Mouse (Mus musculus) mesoderm, embryonic 11.5 days (tissue): ENCODE measurements around the gene Nop53.
A peak's percentile ranks its signal among the peaks of the same experiment; 100 is the strongest.

Experiments
- DNase-seq: peaks from one replicate; pipeline ENCODE4 v3.0.0-alpha.2; 2012; ENCODE audit warnings: low read depth, low spot score

Gene Nop53

DNA sequence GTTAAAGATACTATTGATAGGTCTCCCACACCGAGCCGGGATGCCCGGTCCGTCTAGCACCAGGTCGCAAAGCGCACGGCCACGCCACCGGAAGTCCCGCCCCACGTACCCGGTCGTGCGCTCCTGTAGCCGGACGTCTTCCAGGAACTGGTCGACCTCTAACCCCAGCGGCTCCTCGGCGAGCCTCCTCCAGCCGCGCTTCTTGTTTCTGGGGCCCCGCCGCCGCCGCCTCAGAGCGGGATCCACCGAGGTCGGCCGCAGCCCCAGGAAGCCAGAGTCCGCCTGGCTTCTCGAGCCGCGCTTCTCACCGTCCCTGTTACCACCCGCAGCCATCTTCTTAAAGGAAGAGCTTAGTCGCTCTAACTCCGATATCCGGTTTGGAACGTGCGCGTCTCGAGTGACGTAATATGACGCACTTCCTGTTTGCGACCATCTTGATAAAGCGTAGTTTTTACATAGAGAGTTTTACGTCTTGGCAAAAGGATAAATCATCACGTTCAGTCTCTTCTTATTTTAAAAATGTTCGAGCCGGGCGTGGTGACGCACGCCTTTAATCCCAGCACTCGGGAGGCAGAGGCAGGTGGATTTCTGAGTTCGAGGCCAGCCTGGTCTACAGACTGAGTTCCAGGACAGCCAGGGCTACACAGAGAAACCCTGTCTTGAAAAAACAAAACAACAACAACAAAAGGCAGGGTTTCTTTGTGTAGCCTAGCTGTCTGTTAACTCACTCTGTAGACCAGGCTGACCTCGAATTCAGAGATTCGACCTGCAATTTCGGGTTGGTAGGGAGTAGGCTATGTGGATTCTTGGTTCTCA lies at the start of gene Nop53:
Gene Nop53 (minus strand): TSS at position 354 of the 816 bp plus-strand sequence.
- DNase-seq: peak; percentile 98

DNA sequence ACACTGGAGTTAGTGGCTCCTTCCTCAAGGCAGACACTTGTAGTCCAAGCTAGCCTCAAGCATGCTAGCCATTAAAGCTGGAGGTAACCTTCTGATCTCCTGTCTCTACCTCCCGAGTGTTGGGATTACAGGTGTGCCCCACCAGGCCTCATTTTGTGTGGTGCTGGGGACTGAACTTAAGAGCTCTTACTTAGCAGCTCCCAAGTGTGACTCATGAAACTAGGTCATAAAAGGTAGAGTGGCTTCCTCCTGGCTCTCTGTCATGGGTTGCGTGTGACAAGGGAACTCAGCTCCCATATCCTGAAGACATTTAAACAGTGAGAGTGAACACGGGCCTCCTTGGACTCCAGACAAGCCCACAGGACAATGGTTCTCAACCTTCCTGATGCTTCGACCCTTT lies 47.9 kb upstream of the Nop53 start:
- DNase-seq: no peak

DNA sequence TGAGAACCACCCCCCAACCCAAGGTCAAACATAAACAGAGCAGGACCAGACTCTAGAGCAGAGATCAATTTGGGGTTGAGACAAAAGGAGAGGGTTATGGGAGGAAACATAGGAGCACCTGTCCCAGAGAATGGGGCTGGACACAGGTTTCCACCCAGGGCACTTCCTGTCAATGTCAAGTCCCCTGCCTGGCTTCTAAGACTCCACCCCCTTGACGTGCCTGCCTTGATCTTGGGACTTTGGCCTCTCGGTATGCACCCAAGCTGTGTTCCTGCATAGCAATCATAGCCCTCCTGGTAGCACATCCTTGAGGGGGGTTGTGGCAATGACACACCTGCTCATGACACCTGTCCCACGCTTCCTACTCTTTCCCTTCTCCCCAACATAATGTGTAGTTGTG lies 47.3 kb upstream of the Nop53 start:
- DNase-seq: no peak

DNA sequence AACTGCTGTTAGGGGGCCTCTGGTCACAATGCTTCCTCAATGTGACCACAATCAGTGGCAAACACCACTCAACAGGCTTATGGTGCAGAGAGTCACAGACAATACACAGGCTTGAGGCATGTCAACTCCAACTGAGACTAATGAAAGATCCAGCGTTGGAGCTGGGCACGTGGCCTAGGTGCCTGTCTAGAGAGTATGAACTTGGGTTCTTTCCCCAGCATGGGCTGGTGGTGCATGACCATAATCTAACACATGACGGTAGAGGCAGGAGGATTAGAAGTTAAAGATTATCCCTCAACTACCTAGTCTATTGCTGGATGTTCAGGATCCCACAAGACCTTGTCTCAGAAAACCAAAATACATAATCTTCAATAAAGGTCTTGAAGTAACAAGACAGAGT lies 45.9 kb upstream of the Nop53 start:
- DNase-seq: no peak

DNA sequence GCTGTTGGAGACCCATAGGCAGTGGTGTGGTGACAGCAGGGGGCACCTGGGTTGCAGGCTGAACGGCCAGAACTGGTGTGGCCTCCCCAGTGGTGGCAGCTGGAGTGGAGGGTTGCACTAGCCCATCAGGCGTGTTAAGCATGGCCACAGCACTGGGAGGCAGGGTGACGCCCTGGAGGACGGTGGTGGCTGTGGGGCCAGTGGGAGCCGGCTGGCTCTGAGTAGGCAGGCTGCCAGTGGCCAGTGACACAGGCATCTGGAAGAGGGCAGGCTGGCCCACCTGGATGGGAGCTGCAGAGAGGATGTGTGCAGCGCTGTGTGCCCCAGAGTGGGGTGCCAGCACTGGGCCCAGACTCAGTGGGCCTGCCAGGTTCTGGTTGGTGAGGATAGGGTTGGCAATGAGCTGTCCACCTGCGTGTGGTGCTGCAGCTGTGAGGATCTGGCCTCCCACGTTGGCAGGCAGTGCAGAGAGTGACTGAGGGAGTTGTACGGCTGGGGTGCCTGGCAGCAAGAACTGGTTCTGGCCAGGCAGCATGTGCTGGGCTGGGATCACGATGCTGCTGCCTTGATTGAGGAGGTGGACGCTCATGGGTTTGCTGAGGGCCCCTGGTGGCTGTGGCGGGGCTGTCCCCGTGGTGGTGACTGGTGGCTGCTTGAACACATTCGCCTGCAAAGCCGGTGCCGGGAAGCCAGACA lies 41.9 kb upstream of the Nop53 start:
- DNase-seq: no peak

DNA sequence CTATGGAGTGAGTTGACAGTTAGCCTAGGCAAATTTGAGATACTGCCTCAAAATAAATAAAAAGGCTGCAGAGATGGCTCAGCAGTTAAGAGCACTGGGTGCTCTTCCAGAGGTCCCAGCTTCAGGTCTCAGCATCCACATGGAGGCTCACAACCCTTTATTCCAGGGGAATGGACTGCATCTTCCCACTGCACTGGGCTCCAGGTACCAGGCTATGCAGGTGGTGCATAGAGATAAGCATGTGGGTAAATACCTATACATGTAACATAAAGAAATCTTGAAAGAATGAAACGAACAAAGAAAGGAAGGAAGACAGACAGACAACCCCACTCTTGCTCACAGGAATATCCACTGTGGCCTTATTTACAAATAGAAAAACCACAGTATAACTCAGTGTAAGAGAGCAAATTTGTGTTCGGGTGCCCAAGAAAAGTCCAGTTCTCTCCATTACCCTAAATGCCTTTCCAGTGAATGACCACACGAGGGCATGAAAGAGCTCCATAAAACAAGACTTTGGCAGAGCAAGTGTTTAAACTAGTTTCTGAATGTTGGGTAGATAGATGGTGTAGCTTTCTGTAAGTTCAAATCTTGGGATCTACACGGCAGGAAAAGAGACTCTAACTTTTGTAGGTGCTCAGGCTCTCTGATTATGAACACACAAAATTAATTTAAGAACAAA lies 37.0 kb upstream of the Nop53 start:
- DNase-seq: peak; percentile 42

DNA sequence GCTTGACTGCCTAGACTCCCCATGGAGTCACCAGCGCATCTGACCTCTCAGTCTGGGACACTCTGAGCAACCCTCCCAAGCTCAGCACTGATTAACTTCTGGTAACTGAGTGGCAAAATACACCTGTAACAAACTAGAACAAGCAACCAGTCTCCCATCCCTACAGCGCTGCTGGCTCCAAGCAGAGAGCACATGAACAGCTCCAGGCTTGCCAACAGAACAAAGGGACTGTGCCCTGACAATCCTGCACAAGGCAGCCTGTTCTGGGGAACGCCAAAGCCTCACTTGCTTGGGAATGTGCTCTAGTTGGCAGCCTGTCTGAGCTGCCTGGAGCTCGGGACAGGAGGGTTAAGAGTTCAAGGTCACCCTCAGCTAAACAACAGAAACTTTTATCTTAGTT lies 35.7 kb upstream of the Nop53 start:
- no peak for DNase-seq

DNA sequence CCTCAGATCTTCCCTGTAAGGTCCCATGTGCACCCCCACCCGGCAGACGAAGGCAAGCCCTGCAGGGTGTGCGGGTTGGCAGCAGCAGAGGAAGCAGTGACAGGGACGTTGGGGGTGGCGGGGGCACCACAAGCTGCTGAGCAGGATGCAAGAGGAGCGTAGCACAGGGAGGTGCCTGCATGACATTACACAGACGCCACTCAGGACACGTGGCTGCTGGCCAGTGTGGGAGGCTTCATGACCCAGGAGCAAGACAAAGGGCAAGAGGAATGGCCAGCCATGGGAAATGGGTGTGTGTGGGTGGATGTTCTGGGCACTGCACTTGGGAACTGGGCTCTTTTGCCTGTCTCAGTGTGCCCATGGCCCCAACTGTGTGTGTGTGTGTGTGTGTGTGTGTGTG lies 34.4 kb upstream of the Nop53 start:
- DNase-seq: no peak

DNA sequence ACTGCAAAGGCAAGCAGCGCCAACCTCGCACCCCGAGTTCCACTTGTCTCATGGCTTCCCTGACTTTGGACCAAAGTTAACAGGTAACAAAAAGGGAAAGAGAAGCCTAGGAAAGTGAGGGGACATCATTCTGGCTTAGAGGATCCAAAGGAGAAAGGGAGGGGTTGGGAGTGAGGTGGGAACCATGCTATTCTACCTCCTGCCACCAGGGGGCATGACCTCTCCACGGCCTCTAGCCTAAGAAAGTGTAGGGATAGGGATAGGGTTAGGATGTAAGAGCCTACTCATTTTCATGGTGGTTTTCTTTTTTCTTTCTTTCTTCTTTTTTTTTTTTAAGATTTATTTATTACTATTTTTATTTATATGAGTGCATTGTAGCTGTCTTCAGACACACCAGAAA lies 30.0 kb upstream of the Nop53 start:
- DNase-seq: peak; percentile 57

DNA sequence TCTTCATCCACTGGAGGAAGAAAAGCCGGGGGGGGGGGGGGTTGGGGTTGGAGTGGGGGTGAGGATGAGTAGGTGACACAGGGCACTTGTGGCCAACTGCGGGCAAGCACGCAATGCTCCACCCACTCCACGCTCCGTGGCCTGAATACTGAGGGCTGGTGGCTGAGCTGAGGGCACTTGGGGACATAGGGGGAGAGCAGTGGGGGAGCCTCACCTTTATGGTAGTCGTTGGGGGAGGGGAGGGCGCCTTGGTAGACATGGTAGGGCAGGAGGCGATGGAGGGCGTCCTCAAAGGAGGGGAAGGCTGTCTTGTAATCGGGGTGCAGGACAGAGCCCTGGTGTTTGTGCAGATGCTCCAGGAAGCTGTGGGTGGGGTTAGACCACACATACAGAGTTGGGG lies 29.6 kb upstream of the Nop53 start:
- DNase-seq: no peak

DNA sequence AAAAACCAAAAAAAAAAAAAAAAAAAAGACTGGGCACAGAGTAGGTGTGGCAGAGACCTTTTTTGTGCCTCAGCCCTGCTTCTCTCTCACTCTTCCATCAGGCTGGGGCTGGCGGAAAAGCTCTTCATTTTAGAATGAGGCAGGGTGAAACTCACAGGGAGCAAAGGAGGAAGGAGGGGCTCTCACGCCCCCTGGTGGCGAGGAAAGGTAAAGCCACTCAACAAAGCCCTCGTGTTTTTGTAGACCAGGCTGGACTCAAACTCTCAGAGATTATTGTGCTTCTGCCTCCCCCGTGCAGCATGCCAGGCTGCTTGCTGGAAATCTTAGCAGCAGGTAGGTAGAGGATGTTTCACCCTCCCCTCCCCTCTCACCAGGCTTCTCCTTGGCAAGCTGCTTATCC lies 28.8 kb upstream of the Nop53 start:
- peak; percentile 63 for DNase-seq

DNA sequence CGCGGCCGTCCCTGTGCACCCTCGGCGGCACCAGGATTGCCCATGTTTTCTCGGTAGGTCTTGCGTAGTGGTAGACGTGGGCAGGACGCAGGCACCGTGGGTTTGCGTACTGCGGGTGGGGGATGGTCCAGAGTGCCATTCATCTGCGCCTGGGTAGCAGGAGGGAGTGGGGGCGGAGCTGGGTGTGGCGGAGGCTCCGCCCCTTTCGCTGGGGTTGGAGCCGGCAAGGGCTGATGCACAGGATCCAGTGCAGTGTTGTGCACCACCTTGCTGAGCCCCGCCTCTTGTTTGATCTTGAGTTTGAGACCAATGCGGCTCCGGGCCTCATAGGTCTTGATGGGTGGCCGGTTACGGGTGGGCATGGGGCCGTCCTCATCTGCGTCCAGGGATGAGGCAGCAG lies 26.4 kb upstream of the Nop53 start:
- DNase-seq: no peak

DNA sequence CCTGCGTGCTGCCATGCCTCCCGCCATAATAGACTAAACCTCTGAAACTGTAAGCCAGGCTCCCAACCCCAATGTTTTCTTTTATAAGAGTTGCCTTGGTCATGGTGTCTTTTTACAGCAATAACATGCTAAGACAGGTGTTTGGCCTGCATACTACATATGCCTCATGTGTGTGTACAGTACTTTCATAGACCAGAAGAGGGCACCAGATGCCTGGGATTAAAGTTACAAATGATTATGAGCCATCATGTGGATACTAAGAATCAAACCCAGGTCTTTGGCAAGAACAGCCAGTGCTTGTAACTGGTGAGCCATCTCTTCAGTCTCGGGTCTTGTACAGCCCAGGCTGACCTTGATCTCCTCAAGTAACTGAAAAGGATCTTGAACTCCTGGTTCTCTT lies 23.8 kb upstream of the Nop53 start:
- no peak for DNase-seq

DNA sequence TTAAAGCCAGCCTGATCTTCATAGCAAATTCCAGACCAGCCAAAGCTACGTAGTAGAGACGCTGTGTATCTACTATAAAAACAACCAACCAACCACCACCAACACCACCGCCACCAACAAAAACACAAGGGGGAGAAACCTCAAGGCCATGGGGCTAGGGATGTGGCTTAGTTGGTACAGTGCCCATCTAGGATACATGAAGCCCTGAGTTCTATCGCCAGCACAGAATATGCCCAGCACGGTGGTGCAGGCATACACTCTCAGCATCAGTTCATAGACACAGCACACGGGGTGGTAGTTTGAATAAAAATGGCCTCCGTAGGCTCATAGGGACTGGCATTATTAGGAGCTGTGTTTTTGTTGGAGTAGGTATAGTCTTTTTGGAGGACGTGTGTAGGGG lies 22.4 kb upstream of the Nop53 start:
- no peak for DNase-seq

DNA sequence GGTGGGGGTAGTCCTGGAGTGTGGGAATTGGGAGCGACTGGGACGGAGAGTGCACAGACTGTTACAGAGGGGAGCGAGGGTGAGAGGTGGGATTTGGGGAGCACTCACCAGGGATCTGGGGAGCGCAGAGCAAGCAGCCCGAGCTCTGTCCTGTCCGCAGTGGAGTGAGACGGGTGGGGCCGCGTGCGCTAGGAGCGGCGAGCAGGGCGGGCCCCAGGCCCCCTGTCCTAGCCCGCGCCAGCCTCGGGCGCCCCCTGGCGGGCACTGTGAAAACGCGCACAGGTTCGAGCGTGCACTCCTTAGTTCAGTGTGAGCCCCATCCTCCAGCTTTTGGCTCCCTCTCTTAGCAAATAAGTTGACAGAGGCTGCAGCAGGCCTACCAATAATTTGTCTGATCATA lies 21.4 kb upstream of the Nop53 start, which contains the start of gene Ehd2:
Gene Ehd2 (minus strand): TSS at position 256 of the 400 bp plus-strand sequence.
- DNase-seq: peak; percentile 78

DNA sequence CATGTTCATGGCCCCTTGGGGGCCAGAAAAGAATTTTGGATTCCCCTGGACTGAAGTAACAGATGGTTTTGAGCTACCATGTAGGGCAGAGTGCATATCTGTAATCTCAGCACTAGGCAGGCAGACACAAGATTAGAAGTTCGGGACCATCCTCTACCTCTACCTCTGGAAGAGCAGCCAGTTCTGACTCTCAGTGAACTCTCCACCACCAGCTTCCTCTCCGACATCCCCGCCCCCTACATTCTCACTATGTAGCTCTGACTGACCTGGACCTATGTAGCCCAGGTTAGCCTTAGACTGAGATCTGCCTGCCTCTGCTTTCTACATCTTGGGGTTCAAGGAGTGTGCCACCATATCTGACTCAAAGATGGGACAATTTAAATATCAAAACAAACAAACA lies 20.6 kb upstream of the Nop53 start:
- DNase-seq: no peak

DNA sequence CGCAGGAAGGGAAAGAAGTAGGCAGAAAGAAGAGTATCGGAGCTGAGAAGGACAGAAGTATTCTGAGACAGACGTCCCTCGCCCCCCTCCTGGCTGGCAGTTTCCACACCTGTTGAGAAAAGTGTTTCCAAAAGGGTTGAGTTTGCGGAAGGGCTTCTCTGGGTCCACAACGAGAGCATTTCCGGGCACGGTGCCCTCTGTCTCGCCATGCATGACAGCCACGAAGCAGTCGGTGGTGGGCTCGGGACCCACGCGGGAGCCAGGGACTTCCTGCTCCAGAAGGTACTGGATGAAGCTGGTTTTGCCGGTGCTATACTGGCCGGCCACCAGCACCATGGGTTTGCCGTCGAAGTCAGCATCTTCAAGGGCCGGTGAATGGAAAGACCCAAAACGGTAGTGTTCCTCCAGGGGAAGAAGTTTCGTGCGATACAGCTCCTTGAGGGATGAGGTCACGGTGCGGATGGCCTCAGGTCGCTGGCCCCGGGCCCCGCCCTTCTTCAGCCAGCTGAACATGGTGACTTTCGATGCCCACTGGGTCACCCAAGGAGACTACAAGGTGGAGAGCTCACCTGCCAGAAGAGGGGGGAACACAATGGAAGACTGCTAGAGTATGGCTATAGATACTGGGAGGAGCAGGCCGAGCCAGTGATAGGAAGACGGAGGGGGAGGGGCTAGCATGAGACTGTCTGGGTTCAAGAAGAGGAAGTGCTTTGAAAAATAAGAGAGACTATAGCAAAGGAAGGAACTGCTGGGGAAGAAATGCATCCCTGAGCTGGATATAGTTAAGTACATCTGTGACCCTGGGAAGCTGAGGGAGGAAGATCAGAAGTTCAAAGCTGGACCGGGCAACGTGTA lies 18.2 kb upstream of the Nop53 start:
- no peak for DNase-seq

DNA sequence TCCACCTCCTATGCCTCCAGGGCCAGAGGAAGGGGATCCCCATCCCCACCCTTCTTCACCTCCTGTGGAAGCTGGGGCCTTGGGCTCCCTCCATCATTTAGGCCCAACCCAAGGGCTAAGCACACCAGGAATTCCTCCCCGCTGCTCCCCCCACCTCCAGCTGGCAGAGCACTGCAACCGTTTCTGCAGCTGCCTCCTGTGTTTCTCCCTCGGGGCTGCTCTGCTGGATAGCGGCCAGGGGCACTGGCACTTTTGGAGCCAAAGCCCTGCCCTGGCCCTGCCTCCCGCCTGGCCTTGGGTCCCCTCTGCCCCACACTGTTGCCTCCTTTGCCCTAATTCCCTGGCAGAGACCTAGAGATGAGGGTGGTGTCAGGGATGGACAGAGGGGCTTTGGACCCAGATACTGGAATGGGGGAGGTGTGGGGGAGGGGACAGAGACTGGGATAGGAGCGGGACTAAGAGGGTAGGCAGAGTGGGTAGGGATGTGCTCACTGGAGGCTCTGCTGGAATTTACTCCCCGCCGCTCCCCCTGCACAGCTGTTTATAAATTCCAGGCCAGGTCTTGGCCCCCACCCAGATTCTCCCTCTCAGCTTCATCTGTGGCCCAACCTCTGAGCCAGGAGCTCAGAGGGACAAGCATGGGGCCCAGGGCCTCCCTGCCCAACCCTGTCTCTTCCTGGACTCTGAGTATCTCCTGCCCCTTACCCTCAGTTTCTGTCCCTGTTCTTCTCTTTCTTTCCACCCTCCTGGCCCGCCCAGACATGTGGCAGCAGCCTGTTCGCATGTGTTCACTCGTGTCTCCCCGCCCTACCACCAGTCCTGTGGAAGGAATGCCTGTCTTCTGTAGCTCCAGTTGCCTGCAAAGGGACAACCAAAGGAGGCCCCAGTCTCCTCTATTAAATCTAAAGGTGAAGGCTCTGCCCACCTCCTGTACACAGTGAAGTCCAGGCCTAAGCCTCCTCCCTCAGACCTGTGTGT lies 16.7 kb upstream of the Nop53 start:
- DNase-seq: peak; percentile 27

DNA sequence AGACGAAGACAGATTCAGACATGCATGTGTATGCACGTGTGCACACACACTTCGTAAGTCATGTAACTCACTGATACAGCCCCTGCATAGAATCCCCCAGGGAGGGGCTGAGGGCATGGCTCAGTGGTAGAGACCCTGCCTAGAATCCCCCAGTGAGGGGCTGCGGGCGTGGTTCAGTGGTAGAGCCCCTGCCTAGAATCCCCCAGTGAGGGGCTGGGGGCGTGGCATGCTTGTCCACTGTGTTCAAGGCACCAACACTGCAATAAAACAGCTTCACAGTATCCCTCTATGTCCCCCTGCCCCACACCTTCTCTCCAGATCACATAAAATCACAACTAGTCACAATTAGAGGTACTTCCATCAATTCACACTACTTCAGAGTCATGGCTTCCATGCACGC lies 15.9 kb upstream of the Nop53 start:
- DNase-seq: no peak

DNA sequence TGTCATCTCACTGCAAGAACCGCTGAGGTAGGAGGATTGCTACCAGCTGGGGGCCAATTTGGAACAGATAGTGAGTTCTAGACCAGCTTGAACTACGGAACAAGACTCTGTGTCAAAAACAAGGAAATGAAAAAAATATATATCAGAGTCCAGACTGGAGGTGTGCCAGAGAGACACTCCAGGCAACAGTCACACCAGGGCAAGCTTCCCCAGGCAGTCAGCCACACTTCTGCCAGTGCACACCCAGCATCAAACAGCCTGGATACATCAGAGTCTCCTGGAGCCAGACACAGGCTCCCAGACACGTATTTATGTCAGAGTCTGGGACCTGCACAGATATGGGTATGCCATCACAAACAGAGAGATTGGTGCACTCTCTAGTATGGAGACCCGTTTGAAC lies 15.4 kb upstream of the Nop53 start:
- no peak for DNase-seq

DNA sequence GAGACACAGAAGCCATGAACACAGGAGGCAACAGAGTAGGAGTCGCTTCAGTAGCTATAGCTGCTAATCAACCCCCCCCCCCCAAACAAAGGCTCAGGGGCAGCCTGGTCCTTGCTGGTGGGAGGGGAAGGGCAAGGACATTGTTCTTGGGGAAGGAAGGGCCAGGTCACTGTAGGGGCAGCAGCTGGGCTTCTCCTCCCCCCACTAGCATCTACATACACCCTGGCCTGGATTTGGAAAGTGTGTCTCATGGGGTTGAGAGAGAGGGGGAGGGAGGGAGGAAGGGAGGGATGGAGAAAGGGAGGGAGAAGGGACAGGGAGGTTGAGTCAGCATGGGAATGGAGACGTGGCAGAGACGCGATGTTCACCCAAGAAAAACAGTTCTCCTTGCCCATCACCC lies 14.8 kb upstream of the Nop53 start:
- DNase-seq: no peak
